Mouse (Mus musculus) gastrocnemius, adult 8-10 months (tissue): ENCODE measurements around the gene Dlg5. TPM values are rescaled to one million over a fixed set of nuclear protein-coding genes. Genes with fewer than 3 reads are reported as not detected.

Source experiments
- DNase-seq, 2 experiments: peaks; one replicate each; pipeline ENCODE4 v3.0.0; 2022; ENCODE audit warnings: low spot score in 2 of 2
- total RNA-seq, 4 experiments: library from RNA; stranded (reverse); gene quantifications; 2 replicates each; pipeline ENCODE4 v1.2.4; 2022

The Dlg5 gene
- total RNA-seq, 4 experiments from 2014 or later, result 3.5 to 11.1 (median 6.0) TPM

DNA sequence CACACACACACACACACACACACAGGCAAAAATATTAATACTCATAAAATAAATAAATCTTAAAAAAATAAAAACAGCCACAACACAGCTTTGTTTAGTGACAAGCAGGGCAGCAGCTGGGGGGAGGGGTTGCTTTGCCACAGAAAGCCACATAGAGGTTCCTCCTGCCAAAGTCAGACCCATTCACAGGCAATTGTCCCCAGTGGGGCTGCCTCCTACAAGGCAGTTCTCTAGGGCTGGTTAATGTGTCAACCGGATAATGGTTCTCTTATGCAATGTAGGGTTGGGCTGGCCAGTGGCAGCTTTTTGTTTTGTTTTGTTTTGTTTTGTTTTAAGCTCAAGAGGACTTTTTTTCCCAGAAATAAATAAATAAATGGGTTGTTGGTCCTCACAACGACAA is 11.3 kb downstream of the Dlg5 start:
- DNase-seq, result no peak

DNA sequence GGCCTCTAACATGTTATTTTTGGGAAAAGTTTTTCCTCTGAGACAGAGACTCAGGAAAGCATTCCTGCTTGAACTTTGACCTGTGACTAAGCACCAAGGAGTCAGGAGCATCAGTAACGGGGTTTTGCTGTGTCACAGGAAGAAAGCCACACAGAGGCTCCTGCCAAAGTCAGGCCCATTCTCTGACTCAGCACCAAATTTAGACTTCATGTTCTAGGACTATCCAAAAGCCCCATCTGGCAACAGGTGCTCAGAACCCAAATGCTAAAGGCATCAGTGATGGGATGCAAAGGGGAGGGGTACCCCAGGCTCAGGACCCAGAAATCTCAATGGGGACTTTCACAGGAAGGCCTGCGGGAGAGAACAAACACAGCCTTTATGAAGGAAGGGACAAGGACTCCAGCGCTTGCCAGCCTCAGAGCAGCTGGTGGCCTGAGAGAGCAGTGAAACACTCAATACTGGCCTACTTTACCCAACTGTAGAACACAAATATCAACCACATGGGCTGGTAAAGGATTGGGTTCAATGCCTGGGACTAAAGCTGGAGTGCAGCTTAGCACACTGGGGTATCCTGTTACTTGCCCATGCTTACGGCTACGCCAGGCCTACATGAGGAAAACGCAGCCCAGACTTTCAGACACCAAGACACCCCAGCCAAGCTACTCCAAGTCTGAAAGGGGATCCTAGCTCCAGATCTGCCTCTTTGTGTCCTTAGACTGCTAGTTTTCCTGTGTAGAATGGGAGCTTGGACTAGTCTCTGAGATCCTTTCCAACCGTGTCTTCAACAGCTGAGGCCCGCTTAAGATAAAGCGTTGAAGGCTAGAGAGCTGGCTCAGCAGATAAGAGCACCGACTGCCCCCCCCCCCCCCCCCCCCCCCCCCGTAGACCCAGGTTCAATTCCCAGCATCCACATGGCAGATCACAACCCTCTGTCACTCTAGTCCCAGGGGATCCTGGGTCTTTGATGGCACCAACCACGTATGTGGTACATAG is 12.8 kb downstream of the Dlg5 start:
- peak; percentile 35 to 44 for DNase-seq

DNA sequence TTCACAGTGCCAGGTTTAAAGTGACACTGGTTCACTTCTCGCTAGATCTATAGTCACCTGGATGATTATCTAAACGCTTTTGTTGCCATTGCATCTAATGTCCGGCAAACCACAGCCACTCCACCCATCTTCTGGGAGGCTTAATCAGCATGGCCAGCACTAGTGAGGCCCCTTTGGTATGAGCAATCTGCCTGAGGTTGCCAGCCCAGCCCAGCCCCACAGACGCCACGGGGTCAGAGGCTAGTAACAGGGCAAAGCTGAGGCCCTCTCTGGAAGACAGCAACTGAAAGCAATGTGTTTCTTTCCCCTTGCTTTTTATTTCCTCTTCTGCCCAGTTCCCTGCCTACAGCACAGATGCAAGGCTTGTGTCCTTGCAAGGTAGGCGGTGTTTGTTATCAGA is 17.2 kb downstream of the Dlg5 start:
- DNase-seq, result no peak

DNA sequence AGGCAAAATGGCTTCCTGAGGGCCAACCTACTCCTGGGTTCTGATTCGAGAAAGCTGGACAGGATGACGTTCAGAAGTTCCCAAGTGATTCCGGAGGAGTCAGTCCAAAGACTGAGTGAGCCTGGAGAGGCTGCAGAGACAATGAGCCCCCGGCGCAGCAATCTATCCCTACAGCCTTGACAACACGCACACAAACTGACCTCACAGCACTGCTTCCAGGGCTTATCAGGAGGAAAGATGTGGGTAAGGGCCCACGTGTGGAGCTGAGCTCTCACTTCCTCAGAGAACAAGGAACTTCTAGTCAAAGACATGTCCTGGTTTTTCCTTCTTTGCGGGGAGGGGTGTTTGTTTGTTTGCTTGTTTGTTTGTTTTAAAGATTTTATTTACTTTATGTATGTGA is 18.7 kb downstream of the Dlg5 start:
- DNase-seq, result no peak

DNA sequence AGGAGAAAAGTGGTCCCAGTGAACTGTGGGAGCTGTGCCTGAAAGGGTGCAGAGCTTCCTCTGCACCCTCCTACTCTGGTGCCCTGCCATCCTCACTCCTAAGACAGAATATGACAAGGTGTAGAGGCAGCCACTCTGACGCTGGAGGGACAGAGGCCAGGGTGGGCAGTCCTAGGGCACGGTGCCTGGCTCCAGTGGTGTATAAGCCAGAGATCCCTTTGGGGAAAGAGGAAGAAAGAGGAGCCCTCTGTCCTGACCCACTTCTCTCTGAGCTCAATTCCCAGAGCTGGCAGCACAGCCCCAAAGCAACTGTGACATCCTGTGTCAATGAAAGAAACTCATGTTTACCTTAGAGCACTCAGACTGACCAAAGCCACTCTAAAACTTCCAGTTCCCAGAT is 19.4 kb downstream of the Dlg5 start:
- peak; percentile 45 to 62 for DNase-seq

- DNase-seq, result no peak
These were observed 23.0 kb downstream of the Dlg5 start for GRCm38 (mm10) chr14:24222759-24223158.

GRCm38 (mm10) chr14:24222273-24222672 is 23.4 kb downstream of the Dlg5 start:
- no peak for DNase-seq

DNA sequence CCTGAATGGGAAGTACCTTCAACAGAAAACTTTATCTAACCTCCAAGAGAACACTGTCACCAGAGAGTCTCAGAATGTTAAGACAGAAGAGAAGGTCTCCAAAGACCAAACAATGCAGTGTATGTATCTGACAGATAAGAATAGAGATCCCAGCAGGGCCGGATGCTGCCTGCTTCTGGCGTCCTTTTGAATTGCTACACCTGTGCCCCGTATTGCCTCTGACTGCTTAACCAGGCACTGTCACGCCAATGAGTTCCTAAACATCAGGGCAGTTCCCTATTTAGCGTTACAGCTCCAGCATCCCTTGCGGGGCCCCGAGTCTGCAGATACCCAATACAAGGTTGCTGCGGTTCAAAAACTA is 28.4 kb downstream of the Dlg5 start:
- no peak for DNase-seq

GRCm38 (mm10) chr14:24216678-24217361 is 28.9 kb downstream of the Dlg5 start:
- DNase-seq, result no peak

- DNase-seq, result no peak
These were observed 29.7 kb downstream of the Dlg5 start for GRCm38 (mm10) chr14:24216064-24216463.

GRCm38 (mm10) chr14:24214436-24214835 is 31.3 kb downstream of the Dlg5 start:
- DNase-seq, result no peak

DNA sequence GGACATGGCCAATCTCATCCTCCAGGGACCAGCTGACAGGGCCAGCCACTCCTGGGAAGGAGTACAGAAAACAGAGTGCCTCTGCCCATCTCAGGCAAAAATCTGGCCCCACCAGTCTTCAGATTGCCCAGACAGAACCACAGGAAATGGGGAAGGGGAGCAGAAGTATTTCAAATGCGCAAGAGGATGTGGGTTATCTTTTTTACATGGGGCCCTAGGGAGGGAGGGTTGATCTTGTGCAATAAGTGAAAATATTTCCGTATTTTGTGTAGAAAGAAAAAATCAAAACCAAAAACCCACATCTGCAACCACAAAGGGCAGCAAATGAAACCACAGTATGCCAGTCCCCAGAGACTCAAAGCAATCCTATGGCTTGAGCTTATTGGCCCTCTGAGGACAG is 32.4 kb downstream of the Dlg5 start:
- DNase-seq, result no peak

DNA sequence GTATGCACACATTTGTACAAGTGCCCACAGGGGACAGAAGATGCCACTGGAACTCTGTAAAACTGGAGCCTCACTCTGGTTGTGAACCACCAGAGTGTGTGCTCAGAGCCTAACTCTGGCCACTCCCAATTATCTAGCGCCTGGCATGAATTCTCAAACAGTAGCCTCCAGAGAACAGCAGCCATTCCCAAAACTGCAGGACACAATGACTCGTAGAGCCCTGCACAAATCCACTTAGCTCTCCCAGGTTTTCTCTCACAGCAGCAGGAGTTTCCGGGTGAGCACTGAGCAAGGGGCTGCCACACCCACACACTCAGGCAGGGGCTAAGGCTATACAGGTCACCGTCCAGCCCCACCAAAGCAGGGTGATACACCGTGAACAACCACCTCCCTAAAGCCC is 32.9 kb downstream of the Dlg5 start:
- no peak for DNase-seq

DNA sequence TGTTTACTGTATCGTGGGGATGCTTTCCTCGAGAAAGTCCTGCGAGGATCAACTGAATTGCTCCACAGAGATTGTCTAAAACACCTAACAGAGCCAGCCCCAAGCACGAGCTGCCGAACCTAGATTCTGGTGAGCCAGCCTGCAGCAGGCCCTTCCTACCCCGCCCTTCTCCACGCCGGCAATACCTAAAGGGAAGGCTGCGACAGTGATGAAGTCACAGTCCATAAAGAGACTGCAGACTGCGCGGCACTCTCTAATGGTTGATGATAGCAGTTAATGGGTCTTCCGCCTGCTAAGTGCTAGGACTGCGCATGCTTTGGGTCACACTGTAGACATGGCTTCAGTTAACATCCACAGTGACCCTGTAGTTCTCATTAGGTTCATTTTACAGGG is 38.4 kb downstream of the Dlg5 start:
- DNase-seq, result no peak

DNA sequence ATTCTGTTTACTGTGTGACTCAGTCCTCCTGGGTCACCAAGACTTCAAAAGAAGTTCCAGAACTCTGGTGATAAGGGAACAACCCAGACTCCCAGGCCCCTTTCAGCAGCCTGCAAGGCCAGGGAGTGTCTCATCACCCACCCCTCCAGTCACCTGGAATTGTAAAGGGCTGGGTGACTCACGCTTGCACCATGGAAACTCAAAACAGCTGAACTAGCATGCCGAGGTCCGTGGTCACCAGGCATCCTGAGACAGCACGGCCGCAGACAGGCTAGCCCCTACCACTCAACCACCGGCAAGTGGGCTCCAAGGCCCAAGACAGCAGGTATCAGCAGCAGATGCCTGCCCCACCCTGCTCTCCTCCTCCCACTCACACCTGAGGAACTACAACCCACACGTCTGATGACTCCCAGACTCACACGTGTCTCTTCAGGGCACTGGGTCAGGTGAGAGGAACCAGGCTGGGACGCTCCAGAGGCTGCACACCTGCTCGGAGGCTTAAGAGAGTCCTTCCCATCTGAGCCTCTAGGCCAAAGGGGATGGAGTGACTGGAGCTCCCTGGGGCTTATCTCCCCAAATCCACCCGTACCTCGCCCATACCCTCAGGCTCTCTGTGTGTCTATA is 38.9 kb downstream of the Dlg5 start:
- no peak for DNase-seq

GRCm38 (mm10) chr14:24206314-24206713 is 39.4 kb downstream of the Dlg5 start:
- DNase-seq, result no peak

GRCm38 (mm10) chr14:24205281-24205871 is 40.3 kb downstream of the Dlg5 start:
- DNase-seq, result no peak

DNA sequence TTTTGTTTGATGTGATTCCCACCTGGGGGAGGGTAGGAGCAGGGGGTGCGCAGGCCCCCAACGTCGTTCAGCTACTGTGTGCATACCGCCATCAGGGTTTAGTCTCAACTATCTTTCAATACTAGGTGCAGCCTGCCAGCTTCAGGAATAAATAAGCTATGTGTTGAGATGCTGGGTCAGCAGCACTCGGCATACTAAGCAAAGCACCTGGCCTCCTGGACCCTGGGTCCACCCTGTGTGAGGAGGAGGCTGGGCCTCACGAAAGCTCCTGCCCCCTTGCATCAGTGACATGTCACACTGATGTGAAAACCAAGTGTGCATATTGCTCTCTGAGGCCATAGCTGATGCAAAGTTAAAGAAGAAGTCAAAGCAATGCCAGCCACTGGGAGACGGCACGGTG is 42.5 kb downstream of the Dlg5 start:
- no peak for DNase-seq

DNA sequence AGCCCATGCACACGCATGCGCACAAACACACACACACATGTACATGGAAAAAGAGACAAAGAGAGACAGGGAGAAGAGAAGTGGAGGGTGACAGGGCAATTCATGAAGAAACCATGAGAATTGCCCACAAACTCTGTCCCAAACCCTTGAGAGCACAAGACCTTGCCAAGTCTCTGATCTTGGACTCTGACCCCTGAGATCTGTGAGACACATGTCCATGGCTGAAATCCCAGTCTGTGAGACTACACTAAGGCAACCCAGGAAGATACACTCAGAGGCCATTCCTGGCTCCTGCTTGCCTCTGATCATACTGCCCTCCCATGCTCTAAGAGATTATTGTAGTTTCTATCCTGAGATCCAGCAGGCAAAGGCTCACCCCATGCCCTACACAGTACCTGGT is 44.9 kb downstream of the Dlg5 start:
- no peak for DNase-seq

- DNase-seq, result no peak
These were observed 46.0 kb downstream of the Dlg5 start for GRCm38 (mm10) chr14:24199732-24200131.

- DNase-seq, result no peak
These were observed 47.9 kb downstream of the Dlg5 start for GRCm38 (mm10) chr14:24197865-24198264.

DNA sequence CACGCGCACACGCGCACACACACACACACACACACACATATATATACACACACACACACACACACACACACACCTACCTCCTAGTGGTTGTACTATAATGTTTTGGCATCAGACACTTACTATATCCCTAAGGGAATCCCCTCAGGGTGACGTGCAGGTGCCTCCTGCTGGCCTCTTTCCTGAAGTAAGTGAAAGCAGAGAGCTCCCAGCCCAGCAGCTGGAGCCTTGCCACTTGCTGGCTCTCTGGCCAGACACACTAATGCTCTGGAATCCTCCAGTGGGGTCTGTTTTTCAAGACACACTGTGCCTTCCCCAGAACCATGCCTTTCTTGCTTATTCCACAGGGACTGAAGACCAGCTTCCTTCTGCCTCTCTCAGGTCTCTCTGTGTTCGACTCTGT is 48.8 kb downstream of the Dlg5 start:
- peak; percentile 13 to 33 for DNase-seq
